Mouse (Mus musculus) liver, adult 2 months (tissue): ENCODE results near the gene Cd300a. TPM values are rescaled to one million over a fixed set of nuclear protein-coding genes. Genes with fewer than 3 reads are reported as not detected.

Experiments
- DNase-seq: peaks from one replicate; pipeline ENCODE4 v3.0.0-alpha.2; 2011; ENCODE audit warnings: low read depth, low spot score; ENCODE audit errors: extremely low read depth
- H3K27ac ChIP-seq: fragments of 200-500 bp; replicated peaks from 2 replicates; pipeline ENCODE4 v1.5.1; 2012; ENCODE audit warnings: low read depth, mild to moderate bottlenecking, control low read depth, inconsistent platforms, low read length; ENCODE audit not compliant: insufficient read depth
- H3K27me3 ChIP-seq: fragments of 200-500 bp; 2 replicates; pipeline ENCODE4 v1.6.1; 2012; ENCODE audit warnings: mild to moderate bottlenecking, moderate library complexity, low read length, inconsistent platforms; ENCODE audit not compliant: control insufficient read depth, insufficient read depth
- H3K36me3 ChIP-seq: fragments of 200-500 bp; 2 replicates; pipeline ENCODE4 v1.6.1; 2012; ENCODE audit warnings: low read length, inconsistent platforms; ENCODE audit not compliant: control insufficient read depth, insufficient read depth
- H3K4me1 ChIP-seq: fragments of 200-500 bp; 2 replicates; pipeline ENCODE4 v1.6.1; 2011; ENCODE audit warnings: low read length; ENCODE audit not compliant: control insufficient read depth, insufficient read depth
- H3K4me3 ChIP-seq: fragments of 200-500 bp; 2 replicates; pipeline ENCODE4 v1.5.1; 2011; ENCODE audit warnings: low read depth, mild to moderate bottlenecking, control low read depth, low read length, moderate library complexity; ENCODE audit not compliant: insufficient read depth
- H3K79me2 ChIP-seq: fragments of 200-500 bp; 2 replicates; pipeline ENCODE4 v1.6.1; 2012; ENCODE audit warnings: inconsistent platforms, mild to moderate bottlenecking, low read length, moderate library complexity; ENCODE audit not compliant: control insufficient read depth, insufficient read depth
- H3K9ac ChIP-seq: fragments of 200-500 bp; 2 replicates; pipeline ENCODE4 v1.6.1; 2012; ENCODE audit warnings: low read depth, mild to moderate bottlenecking, control low read depth, inconsistent platforms, low read length
- CTCF ChIP-seq: fragments of 200-500 bp; IDR thresholded peaks from 2 replicates; pipeline ENCODE4 v1.5.1; 2011; ENCODE audit warnings: low read depth, low read length, control low read depth
- POLR2A ChIP-seq: fragments of 200-500 bp; IDR thresholded peaks from 2 replicates; pipeline ENCODE4 v1.6.1; 2011; ENCODE audit warnings: low read length, control low read depth; ENCODE audit not compliant: insufficient read depth; ENCODE audit errors: extremely low read depth
- WGBS: fragments of 180-500 bp; shearing (Covaris S2); methylation state at CpG from one replicate; pipeline ENCODE4 v1.1.7; 2018; 5-methylcytosine and 5-hydroxymethylcytosine counted together
- polyA plus RNA-seq: library from polyadenylated mRNA; depleted of rRNA; stranded (reverse); fragments of >200 nt; gene quantifications from 2 replicates; pipeline ENCODE4 v1.2.3, GENCODE M21; 2012
- total RNA-seq: library from RNA; depleted of rRNA; stranded (reverse); fragments of >200 nt; gene quantifications from 2 replicates; pipeline ENCODE4 v1.2.3, GENCODE M21; 2014

Cd300a gene
- total and polyA plus RNA-seq, 2 experiments, result 1.2 to 3.0 TPM

GRCm38 (mm10) chr11:114868280-114868679 lies 21.6 kb upstream of the Cd300a start:
- WGBS, result 45% methylated on average over 12 of the region's 12 CpGs
- Histone ChIP-seq H3K4me1 (peaks cover 36% of the 10 kb centered on the region), H3K27ac (no peak overlapping the region; the same call in 1 of the 2 replicates), H3K4me3 (no peak overlapping the region), H3K27me3 (no peaks in the 10 kb centered on the region), H3K36me3 (peaks cover 3% of the 10 kb centered on the region; the same call in 1 of the 2 replicates), H3K9ac (no peak overlapping the region), H3K79me2 (peaks cover 10% of the 10 kb centered on the region; the same call in 1 of the 2 replicates)
- TF ChIP-seq CTCF (no peak), POLR2A (no peak)
- no peak for DNase-seq

GRCm38 (mm10) chr11:114869787-114870186 lies 20.1 kb upstream of the Cd300a start:
- 87% methylated on average over 1 of the region's 1 CpGs for WGBS
- DNase-seq, result no peak
- Histone ChIP-seq H3K36me3 (peaks cover 3% of the 10 kb centered on the region; the same call in 1 of the 2 replicates), H3K4me3 (no peak overlapping the region), H3K4me1 (peaks cover 26% of the 10 kb centered on the region), H3K9ac (no peak overlapping the region), H3K79me2 (peaks cover 8% of the 10 kb centered on the region; the same call in 1 of the 2 replicates), H3K27me3 (no peaks in the 10 kb centered on the region), H3K27ac (no peak overlapping the region)
- TF ChIP-seq POLR2A, result no peak
- no peak for TF ChIP-seq CTCF

- Histone ChIP-seq H3K4me3 (no peak overlapping the region), H3K27ac (no peak overlapping the region), H3K4me1 (peaks cover 16% of the 10 kb centered on the region), H3K79me2 (no peaks in the 10 kb centered on the region), H3K36me3 (peaks cover 3% of the 10 kb centered on the region; the same call in 1 of the 2 replicates), H3K9ac (no peak overlapping the region), H3K27me3 (no peaks in the 10 kb centered on the region)
- TF ChIP-seq POLR2A (no peak), CTCF (no peak)
- DNase-seq, result no peak
- WGBS, result 83% methylated on average over 2 of the region's 2 CpGs
Observed at GRCm38 (mm10) chr11:114871540-114871939, 18.3 kb upstream of the Cd300a start.

- Histone ChIP-seq H3K27ac (no peak overlapping the region; the same call in 1 of the 2 replicates), H3K9ac (no peak overlapping the region), H3K4me1 (peaks cover 6% of the 10 kb centered on the region; the same call in 1 of the 2 replicates), H3K27me3 (no peaks in the 10 kb centered on the region), H3K36me3 (peaks cover 3% of the 10 kb centered on the region; the same call in 1 of the 2 replicates), H3K79me2 (no peaks in the 10 kb centered on the region), H3K4me3 (no peak overlapping the region)
- no peak for DNase-seq
- TF ChIP-seq POLR2A (no peak), CTCF (no peak)
- WGBS, result 67% methylated on average over 6 of the region's 6 CpGs
Observed at GRCm38 (mm10) chr11:114873022-114873817, 16.6 kb upstream of the Cd300a start.

- no peak overlapping the region for H3K27ac ChIP-seq
- no peak overlapping the region for H3K9ac ChIP-seq
- H3K36me3 ChIP-seq, result peaks cover 3% of the 10 kb centered on the region; the same call in 1 of the 2 replicates
- 59% methylated on average over 9 of the region's 9 CpGs for WGBS
- peaks cover 6% of the 10 kb centered on the region; the same call in 1 of the 2 replicates for H3K4me1 ChIP-seq
- DNase-seq, result no peak
- TF ChIP-seq POLR2A, result no peak
- TF ChIP-seq CTCF, result no peak
- no peaks in the 10 kb centered on the region for H3K79me2 ChIP-seq
- H3K27me3 ChIP-seq, result no peaks in the 10 kb centered on the region
- H3K4me3 ChIP-seq, result no peak overlapping the region
Observed at GRCm38 (mm10) chr11:114874226-114875145, 15.4 kb upstream of the Cd300a start.
